Mouse (Mus musculus): ENCODE measurements at regions not wholly inside any gene's neighbourhood (a gene's known extent, or its start where the extent isn't known, plus 50 kb on each side); places are given as distances from the start of the nearest gene placed in this dataset.

DNA sequence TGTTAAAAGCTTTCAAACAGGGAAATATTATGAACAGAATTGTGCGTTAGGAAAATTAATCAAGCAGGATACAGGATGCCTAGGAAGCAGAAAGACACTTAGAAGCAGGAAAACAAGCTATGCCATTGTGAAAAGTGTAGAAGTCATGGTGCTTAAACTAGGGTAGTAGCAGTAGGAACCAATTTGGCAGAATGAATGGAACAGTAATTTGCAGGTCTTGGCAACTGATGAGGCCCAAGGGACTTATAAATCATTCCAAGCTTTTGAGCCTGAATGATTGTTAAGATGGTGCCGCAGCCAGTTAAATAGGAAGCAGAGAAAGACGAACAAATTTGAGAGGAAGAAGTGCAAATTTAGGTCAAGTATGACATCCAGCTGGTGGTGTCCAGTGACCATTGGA, 360.5 kb upstream of the Mef2c start:
- Histone ChIP-seq H3K27me3 (replicated peaks) (no peaks in the 10 kb centered on the region), H3K4me3 (no peak overlapping the region), H3K4me1 (no peaks in the 10 kb centered on the region), H3K27ac (replicated peaks) (no peak overlapping the region), H3K4me2 (no peak overlapping the region), H3K9ac (no peak overlapping the region), H3K36me3 (no peaks in the 10 kb centered on the region), H3K9me3 (no peaks in the 10 kb centered on the region)
- WGBS, result 81% methylated on average over 3 of the region's 3 CpGs
- ATAC-seq (ENCODE audit: extremely low read depth, insufficient number of reproducible peaks, low FRiP score, low TSS enrichment), result no peak

GRCm38 (mm10) chr13:83154626-83155124, 349.2 kb upstream of the Mef2c start:
- no peak overlapping the region for H3K4me2 ChIP-seq
- no peak overlapping the region for H3K4me3 ChIP-seq
- H3K4me1 ChIP-seq, result no peaks in the 10 kb centered on the region
- no peaks in the 10 kb centered on the region for H3K27me3 ChIP-seq (replicated peaks)
- H3K9me3 ChIP-seq, result no peaks in the 10 kb centered on the region
- H3K36me3 ChIP-seq, result no peaks in the 10 kb centered on the region
- H3K27ac ChIP-seq (replicated peaks), result no peak overlapping the region
- H3K9ac ChIP-seq, result no peak overlapping the region
- no peak for ATAC-seq (ENCODE audit: extremely low read depth, insufficient number of reproducible peaks, low FRiP score, low TSS enrichment)
- 65% methylated on average over 1 of the region's 1 CpGs for WGBS

DNA sequence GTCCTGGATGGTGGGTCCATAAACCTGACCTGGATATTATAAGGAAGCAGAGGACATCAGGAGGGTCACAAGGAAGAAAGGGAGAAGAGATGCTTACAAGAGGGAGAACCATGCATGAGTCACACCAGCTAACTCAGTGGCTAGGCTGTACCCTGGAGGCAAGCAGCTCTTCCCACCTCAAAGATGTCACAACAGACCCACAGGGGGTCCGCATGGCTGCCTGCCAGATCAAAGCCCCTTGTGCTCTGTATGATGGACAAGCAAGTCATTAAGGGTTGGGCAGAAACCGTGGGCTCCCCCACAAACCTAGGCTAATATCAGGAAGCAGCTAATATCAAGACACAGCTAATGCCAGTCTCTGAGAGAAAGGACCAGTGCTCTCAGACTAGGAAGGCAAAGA, 343.9 kb upstream of the Mef2c start:
- no peak overlapping the region for H3K9ac ChIP-seq
- H3K27ac ChIP-seq (replicated peaks), result no peak overlapping the region
- no peak overlapping the region for H3K4me3 ChIP-seq
- ATAC-seq (ENCODE audit: extremely low read depth, insufficient number of reproducible peaks, low FRiP score, low TSS enrichment), result no peak
- H3K4me1 ChIP-seq, result no peaks in the 10 kb centered on the region
- no peaks in the 10 kb centered on the region for H3K36me3 ChIP-seq
- no peaks in the 10 kb centered on the region for H3K27me3 ChIP-seq (replicated peaks)
- no peak overlapping the region for H3K4me2 ChIP-seq
- no peaks in the 10 kb centered on the region for H3K9me3 ChIP-seq
- 59% methylated on average over 2 of the region's 2 CpGs for WGBS

DNA sequence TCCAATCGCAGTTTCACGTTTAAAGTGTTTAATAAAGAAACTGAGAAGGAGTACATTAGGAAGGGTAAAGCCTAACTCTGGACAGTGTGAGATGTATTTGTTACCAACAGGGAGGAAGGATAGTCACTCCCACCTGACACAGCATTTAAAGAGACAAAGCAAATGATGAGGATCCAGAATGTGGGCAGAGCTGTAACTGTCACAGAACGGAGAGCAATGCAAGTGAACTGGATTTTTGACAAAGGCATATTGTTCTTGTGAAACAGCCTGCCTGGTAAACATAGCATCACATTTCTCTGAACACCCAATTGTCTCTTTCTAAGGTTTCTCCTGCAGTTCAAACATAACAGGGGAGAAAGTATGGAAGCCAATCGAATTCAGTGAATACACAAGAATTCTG, 341.1 kb upstream of the Mef2c start:
- Histone ChIP-seq H3K9ac (no peak overlapping the region), H3K4me1 (no peaks in the 10 kb centered on the region), H3K36me3 (no peaks in the 10 kb centered on the region), H3K27me3 (replicated peaks) (no peaks in the 10 kb centered on the region), H3K4me2 (no peak overlapping the region), H3K9me3 (no peaks in the 10 kb centered on the region), H3K27ac (replicated peaks) (no peak overlapping the region), H3K4me3 (no peak overlapping the region)
- 79% methylated on average over 4 of the region's 4 CpGs for WGBS
- no peak for ATAC-seq (ENCODE audit: extremely low read depth, insufficient number of reproducible peaks, low FRiP score, low TSS enrichment)

DNA sequence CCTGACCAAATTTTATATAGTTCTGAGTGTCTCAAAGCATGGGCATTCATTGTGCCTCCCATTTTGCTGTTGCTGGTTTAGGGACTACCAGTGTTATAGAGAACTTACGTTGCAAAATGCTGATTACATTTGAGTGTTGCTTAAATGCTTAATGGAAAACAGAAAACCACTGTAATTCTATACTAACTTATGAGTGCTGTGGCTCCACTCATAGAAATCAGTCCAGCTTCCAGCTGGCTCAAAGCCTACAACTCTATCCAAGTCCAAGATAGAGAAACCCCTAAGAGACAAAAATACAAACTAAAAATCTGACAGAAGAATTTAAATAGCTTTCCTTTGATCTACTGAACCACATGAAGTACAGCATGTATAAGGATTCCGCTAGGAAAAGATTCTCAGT, 328.7 kb upstream of the Mef2c start:
- no peak for ATAC-seq (ENCODE audit: extremely low read depth, insufficient number of reproducible peaks, low FRiP score, low TSS enrichment)
- no peak overlapping the region for H3K4me2 ChIP-seq
- H3K27ac ChIP-seq (replicated peaks), result no peak overlapping the region
- H3K9ac ChIP-seq, result no peak overlapping the region
- 67% methylated on average over 2 of the region's 2 CpGs for WGBS
- no peaks in the 10 kb centered on the region for H3K9me3 ChIP-seq
- H3K36me3 ChIP-seq, result no peaks in the 10 kb centered on the region
- H3K27me3 ChIP-seq (replicated peaks), result no peaks in the 10 kb centered on the region
- no peak overlapping the region for H3K4me3 ChIP-seq
- H3K4me1 ChIP-seq, result no peaks in the 10 kb centered on the region

GRCm38 (mm10) chr13:83201931-83202671, 301.7 kb upstream of the Mef2c start:
- Histone ChIP-seq H3K27ac (replicated peaks) (no peak overlapping the region), H3K36me3 (no peaks in the 10 kb centered on the region), H3K4me1 (no peaks in the 10 kb centered on the region), H3K4me3 (no peak overlapping the region), H3K9ac (no peak overlapping the region), H3K9me3 (no peaks in the 10 kb centered on the region), H3K4me2 (no peak overlapping the region), H3K27me3 (replicated peaks) (no peaks in the 10 kb centered on the region)
- WGBS, result 67% methylated on average over 3 of the region's 3 CpGs
- no peak for ATAC-seq (ENCODE audit: extremely low read depth, insufficient number of reproducible peaks, low FRiP score, low TSS enrichment)

GRCm38 (mm10) chr13:83206622-83207021, 297.2 kb upstream of the Mef2c start:
- Histone ChIP-seq H3K4me1 (0 out of 2 replicates have a peak, but pooled peaks cover 3% of the 10 kb centered on the region), H3K4me2 (no peak overlapping the region), H3K9me3 (no peaks in the 10 kb centered on the region), H3K4me3 (no peak overlapping the region), H3K27ac (replicated peaks) (no peak overlapping the region), H3K36me3 (no peaks in the 10 kb centered on the region), H3K27me3 (replicated peaks) (no peaks in the 10 kb centered on the region), H3K9ac (no peak overlapping the region)
- no peak for ATAC-seq (ENCODE audit: extremely low read depth, insufficient number of reproducible peaks, low FRiP score, low TSS enrichment)
- 84% methylated on average over 1 of the region's 1 CpGs for WGBS

GRCm38 (mm10) chr13:83207513-83207912, 296.3 kb upstream of the Mef2c start:
- no peak overlapping the region for H3K4me2 ChIP-seq
- no peak overlapping the region for H3K27ac ChIP-seq (replicated peaks)
- ATAC-seq (ENCODE audit: extremely low read depth, insufficient number of reproducible peaks, low FRiP score, low TSS enrichment), result no peak
- 0 out of 2 replicates have a peak, but pooled peaks cover 3% of the 10 kb centered on the region for H3K4me1 ChIP-seq
- no peaks in the 10 kb centered on the region for H3K27me3 ChIP-seq (replicated peaks)
- H3K9me3 ChIP-seq, result no peaks in the 10 kb centered on the region
- 50% methylated on average over 4 of the region's 4 CpGs for WGBS
- no peak overlapping the region for H3K9ac ChIP-seq
- H3K36me3 ChIP-seq, result no peaks in the 10 kb centered on the region
- no peak overlapping the region for H3K4me3 ChIP-seq

DNA sequence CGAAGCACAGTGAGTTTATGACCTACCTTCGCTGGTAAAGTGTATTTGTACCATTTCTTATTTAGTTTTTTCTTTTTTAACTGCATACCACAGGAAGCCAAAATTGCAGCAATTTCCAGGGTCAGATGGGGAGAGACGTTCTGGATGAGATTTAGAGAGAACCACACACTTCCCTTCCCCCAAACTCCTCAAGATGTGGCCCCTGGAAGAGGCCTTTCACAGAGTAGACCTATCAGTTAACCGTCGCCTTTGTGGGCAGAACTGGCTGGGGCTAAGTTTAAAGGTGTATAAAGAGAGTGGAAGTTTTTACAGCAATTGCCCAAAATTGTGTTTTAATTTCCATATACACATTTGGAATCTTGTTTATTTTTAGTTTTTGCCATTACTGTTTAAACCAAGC, 295.7 kb upstream of the Mef2c start:
- H3K9me3 ChIP-seq, result no peaks in the 10 kb centered on the region
- no peak overlapping the region for H3K4me3 ChIP-seq
- ATAC-seq (ENCODE audit: extremely low read depth, insufficient number of reproducible peaks, low FRiP score, low TSS enrichment), result no peak
- no peak overlapping the region for H3K9ac ChIP-seq
- no peaks in the 10 kb centered on the region for H3K27me3 ChIP-seq (replicated peaks)
- no peak overlapping the region for H3K27ac ChIP-seq (replicated peaks)
- no peak overlapping the region for H3K4me2 ChIP-seq
- H3K36me3 ChIP-seq, result no peaks in the 10 kb centered on the region
- H3K4me1 ChIP-seq, result 0 out of 2 replicates have a peak, but pooled peaks cover 3% of the 10 kb centered on the region
- WGBS, result 74% methylated on average over 5 of the region's 5 CpGs

DNA sequence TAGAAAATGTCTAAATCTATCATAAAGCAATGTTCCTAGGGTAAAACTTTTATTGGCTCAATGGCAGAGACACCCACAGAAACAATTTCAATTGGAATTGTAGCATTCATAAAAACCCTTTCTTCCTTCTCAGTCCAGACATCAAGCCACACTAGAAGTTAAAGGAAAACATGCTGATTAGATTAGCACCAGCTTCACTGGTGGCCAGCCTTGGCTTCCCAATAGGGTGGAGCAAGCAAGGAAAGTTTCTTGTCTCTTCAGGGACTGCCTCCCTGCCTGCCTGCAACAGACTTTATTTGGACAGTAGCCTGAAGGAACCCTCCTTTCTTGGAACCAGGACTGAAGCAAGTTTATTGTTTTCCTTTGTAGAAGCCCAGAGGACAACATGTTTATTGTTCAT, 289.0 kb upstream of the Mef2c start:
- Histone ChIP-seq H3K9me3 (no peaks in the 10 kb centered on the region), H3K4me1 (no peaks in the 10 kb centered on the region), H3K36me3 (no peaks in the 10 kb centered on the region), H3K27ac (replicated peaks) (no peak overlapping the region), H3K27me3 (replicated peaks) (no peaks in the 10 kb centered on the region), H3K9ac (no peak overlapping the region), H3K4me2 (no peak overlapping the region), H3K4me3 (no peak overlapping the region)
- no peak for ATAC-seq (ENCODE audit: extremely low read depth, insufficient number of reproducible peaks, low FRiP score, low TSS enrichment)

GRCm38 (mm10) chr13:83216454-83216853, 287.4 kb upstream of the Mef2c start:
- Histone ChIP-seq H3K9me3 (no peaks in the 10 kb centered on the region), H3K4me2 (no peak overlapping the region), H3K36me3 (no peaks in the 10 kb centered on the region), H3K27ac (replicated peaks) (no peak overlapping the region), H3K4me1 (no peaks in the 10 kb centered on the region), H3K9ac (no peak overlapping the region), H3K27me3 (replicated peaks) (no peaks in the 10 kb centered on the region), H3K4me3 (no peak overlapping the region)
- 83% methylated on average over 3 of the region's 3 CpGs for WGBS
- no peak for ATAC-seq (ENCODE audit: extremely low read depth, insufficient number of reproducible peaks, low FRiP score, low TSS enrichment)

DNA sequence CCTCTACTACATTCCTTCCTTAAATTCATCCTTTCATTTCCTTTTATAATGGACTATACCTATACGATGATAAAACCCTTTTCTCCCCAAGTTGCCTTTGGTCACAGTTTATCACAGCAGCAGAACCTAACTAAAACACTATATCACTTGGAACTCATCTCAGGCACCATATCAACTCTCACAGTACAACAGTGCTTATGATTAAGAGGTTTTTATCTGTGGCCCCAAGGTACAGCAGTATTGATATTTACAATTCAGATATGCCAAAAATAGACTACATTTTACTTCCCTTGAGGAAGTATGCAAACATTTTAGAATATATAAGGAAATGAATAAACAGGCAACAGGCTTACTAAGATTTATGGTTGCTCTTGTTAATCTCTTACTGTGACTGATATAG, 251.4 kb upstream of the Mef2c start:
- ATAC-seq (ENCODE audit: extremely low read depth, insufficient number of reproducible peaks, low FRiP score, low TSS enrichment), result no peak
- WGBS, result 74% methylated on average over 1 of the region's 1 CpGs
- Histone ChIP-seq H3K9me3 (no peaks in the 10 kb centered on the region), H3K27ac (replicated peaks) (no peak overlapping the region), H3K4me1 (no peaks in the 10 kb centered on the region), H3K36me3 (no peaks in the 10 kb centered on the region), H3K4me3 (no peak overlapping the region), H3K27me3 (replicated peaks) (no peaks in the 10 kb centered on the region), H3K9ac (no peak overlapping the region), H3K4me2 (no peak overlapping the region)

All from heart, embryonic 13.5 days (tissue).